Mouse (Mus musculus): ENCODE results near the gene Smyd5.

Smyd5 gene

DNA sequence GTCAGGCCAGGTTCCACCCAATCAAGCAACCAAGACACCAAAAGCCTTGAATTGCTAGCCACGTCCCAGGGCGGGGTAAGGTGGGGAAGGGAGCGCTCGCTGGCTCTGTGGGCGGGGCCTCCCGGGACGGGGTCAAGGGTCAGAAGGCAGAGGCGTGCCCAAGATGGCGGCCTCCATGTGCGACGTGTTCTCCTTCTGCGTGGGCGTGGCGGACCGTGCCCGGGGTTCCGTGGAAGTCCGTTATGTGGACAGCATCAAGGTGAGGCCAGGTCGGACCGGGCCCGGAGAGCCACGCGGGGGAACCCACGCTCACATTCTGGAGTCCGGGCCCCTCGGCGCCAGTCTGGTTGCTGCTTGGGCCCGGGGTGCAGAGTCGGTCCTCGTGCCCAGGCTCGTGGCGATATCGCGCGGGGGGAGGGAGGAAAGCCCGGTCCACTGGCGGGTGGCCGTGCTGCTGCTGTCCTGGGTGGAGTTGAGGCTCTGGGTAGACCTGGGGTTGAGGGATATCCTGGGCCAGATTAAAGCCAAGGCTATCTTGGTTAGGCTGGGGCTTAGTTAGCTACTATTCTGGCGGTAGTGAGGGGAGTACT lies at the start of gene Smyd5:
Gene Smyd5 (plus strand): TSS at position 148 of the 590 bp plus-strand sequence.
- DNase-seq (ENCODE audit: low spot score in 2 of 2) = peak; percentile 80 to 85

- no peak for DNase-seq (ENCODE audit: low spot score in 2 of 2)
Measured at GRCm38 (mm10) chr6:85382791-85383190, 49.0 kb upstream of the Smyd5 start.

GRCm38 (mm10) chr6:85388608-85389007 lies 43.2 kb upstream of the Smyd5 start:
- DNase-seq (ENCODE audit: low spot score in 2 of 2) = no peak

GRCm38 (mm10) chr6:85391803-85392202 lies 40.0 kb upstream of the Smyd5 start:
- DNase-seq (ENCODE audit: low spot score in 2 of 2) = peak; percentile 21 to 61

GRCm38 (mm10) chr6:85395360-85395759 lies 36.4 kb upstream of the Smyd5 start:
- no peak for DNase-seq (ENCODE audit: low spot score in 2 of 2)

- DNase-seq (ENCODE audit: low spot score in 2 of 2) = peak in 1 of 2 experiments; percentile 29
Measured at GRCm38 (mm10) chr6:85397165-85397564, 34.6 kb upstream of the Smyd5 start.

DNA sequence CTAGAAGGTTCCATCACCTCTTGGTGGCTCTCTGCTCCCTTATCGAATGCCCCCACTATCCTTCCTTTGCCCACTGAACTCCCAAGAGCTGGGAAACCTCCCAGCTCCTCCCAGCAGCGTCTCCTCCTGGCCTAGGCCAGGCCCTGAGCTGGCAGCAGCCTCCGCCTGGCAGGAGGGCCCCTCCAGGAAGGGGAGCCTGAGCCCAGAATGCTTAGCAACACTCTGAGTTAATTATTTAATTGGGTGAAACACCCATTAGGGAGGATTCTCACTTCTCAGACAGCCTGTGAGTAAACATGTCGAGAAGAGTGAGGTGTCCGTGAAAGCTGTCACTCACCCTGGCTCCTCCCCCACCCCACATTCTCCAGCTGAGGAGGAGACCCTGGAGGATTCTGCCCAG lies 32.1 kb upstream of the Smyd5 start:
- no peak for DNase-seq (ENCODE audit: low spot score in 2 of 2)

DNA sequence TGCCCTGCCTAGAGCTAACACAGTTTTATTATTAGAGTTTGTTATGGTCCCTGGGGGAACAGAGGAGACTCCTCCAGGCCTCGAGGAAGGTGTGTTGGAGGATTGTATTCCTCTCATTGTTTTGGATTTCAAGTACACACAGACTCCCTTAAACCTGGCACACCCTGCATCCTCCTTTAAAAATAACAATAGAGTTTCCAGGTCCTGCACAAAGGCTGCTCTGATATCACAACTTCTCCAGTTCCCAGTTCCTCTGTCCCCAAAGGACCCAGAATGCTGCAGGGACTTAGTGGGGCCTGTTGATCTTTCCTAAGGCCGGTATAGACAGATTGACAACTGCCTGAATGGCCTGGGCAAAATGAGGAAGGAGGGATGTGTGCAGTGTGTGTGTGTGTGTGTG lies 29.2 kb upstream of the Smyd5 start:
- no peak for DNase-seq (ENCODE audit: low spot score in 2 of 2)

GRCm38 (mm10) chr6:85403039-85403438 lies 28.8 kb upstream of the Smyd5 start:
- DNase-seq (ENCODE audit: low spot score in 2 of 2) = no peak

- DNase-seq (ENCODE audit: low spot score in 2 of 2) = no peak
Measured at GRCm38 (mm10) chr6:85409003-85409402, 22.8 kb upstream of the Smyd5 start.

DNA sequence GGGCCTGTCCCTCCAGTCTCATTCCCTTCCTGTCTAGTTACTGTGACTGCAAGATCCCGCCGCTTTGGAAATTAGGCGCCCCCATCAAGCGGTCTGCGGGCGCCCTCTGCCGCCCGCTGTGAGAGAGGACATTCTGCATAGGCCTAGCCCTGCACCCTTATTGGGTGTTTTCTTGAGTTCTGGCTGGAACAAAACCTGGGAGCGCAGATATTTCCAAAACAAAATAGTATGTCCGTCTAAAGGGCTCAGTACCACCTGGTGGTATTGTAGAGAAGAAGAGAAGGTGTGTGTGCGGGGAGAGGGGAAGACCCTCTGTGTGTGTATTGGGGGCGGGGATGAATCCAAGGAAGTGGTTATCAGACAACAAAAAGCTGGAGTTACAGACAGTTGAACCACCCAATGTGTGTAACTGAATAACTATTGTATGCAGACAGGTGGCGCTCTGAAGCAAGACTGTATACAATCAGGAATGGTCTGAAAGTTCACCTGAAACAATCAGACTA lies 21.0 kb upstream of the Smyd5 start:
- DNase-seq (ENCODE audit: low spot score in 2 of 2) = peak in 1 of 2 experiments; percentile 37

GRCm38 (mm10) chr6:85415829-85416228 lies 16.0 kb upstream of the Smyd5 start:
- no peak for DNase-seq (ENCODE audit: low spot score in 2 of 2)

DNA sequence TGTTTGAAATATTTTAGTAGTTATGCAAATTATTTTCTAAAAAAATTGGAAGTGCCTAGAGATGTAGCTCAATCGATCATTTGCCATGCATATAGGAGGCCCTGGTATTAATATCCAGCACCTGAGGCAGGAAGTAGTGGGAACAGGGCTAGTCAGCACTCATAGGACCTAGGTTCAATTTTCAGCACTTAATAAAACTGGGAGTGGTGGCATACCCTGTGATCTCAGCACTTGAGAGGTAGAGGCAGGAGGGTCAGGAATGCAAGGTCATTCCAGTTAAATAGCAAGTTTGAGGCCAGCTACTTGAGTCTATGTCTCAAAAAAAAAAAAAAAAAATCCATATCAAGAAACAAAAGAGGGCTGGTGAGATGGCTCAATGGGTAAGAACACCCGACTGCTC lies 12.6 kb upstream of the Smyd5 start:
- DNase-seq (ENCODE audit: low spot score in 2 of 2) = no peak

DNA sequence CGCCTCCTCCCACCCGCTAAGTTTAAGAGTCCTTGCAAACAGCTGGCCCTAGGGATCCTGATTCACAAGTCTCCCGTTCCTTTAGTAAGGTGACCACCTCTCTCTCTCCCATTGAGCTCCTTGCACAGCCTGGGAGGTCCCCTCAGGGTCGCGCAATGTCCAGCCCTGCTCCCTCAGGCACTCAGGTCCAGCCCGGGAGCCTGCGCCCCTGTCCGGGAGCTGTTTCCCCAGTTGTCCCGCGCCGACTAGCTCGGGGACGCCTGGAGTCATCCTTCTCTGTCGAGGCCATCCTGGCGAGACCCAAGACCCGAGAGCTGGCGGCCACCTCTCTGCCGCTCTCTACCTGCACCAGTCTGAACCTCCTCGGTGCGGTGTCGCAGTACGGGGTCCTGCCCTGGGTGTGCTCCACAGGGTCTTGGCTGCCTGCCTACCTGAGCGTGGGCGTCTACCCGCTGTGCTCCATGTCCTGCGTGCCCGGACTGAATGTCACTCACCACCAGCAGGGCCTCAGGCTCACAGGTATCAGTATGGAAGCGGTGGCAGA lies 7.9 kb upstream of the Smyd5 start, which contains the start of gene Noto:
Gene Noto (plus strand): TSS at position 51 of the 544 bp plus-strand sequence.
- DNase-seq (ENCODE audit: low spot score in 2 of 2) = no peak

GRCm38 (mm10) chr6:85431274-85431841 lies 431 bp upstream of the Smyd5 start:
- DNase-seq (ENCODE audit: low spot score in 2 of 2) = no peak

- no peak for DNase-seq (ENCODE audit: low spot score in 2 of 2)
Measured at GRCm38 (mm10) chr6:85433865-85434264, 2.1 kb downstream of the Smyd5 start.

- no peak for DNase-seq (ENCODE audit: low spot score in 2 of 2)
Measured at GRCm38 (mm10) chr6:85436204-85436603, 4.4 kb downstream of the Smyd5 start.

- DNase-seq (ENCODE audit: low spot score in 2 of 2) = no peak
Measured at GRCm38 (mm10) chr6:85436631-85437030, 4.8 kb downstream of the Smyd5 start.

DNA sequence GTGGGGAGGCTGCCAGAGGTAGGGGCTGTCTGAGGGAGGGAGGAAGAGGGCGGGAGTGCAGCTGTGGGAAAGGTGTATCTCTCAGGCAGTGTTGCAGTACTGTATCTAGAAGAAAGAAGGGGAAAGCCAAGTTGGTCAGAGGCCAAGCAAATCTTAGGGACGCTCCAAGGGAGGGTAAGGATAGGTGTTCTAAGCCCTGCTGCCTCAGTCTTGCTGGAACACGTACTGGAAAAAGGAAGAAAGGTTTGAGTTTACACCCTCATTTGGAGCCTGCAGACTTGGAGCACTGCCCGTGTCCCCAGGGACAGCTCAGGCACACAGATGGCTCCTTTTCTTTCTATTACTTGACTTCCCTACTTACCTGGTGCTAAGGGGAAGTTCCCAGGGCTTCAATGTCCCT lies 9.4 kb downstream of the Smyd5 start:
- no peak for DNase-seq (ENCODE audit: low spot score in 2 of 2)

- DNase-seq (ENCODE audit: low spot score in 2 of 2) = no peak
Measured at GRCm38 (mm10) chr6:85443488-85444233, 11.9 kb downstream of the Smyd5 start.

GRCm38 (mm10) chr6:85444266-85444965 lies 12.6 kb downstream of the Smyd5 start:
- no peak for DNase-seq (ENCODE audit: low spot score in 2 of 2)

DNA sequence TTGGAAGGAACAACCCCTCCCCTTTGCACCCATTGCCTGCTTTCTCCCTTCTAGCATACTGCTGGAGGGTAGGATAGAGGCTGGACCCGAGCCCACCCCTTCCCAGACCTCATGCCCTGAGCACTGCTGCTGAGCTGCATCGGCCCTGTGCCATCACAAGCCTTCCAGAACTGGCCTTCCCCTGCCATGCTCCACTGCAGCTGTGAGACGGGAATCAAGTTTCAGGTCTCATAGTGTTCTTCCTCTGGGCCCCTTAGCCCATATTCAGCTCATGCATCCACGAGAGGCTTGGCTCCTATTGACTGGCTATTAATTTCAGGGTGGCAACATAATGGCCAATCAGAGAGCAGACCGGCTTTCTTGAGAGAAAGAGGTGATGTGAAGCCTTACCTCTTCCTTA lies 13.5 kb downstream of the Smyd5 start:
- DNase-seq (ENCODE audit: low spot score in 2 of 2) = no peak

All from thymus, postnatal 10 days (tissue).